Mouse (Mus musculus): ENCODE data around the gene Specc1.

- TF ChIP-seq CTCF (IDR thresholded peaks at IDR 0.05; ENCODE audit: borderline replicate concordance, insufficient read depth, low read depth, low read length) (no peak), POLR2A (IDR thresholded peaks at IDR 0.05; ENCODE audit: borderline replicate concordance, insufficient read depth, low read length) (no peak)
These were observed 256.9 kb downstream of the Specc1 start for GRCm38 (mm10) chr11:62213384-62213989.
